Mouse (Mus musculus): ENCODE results near the gene Rrp12.
"Not testable (repeated sequence)": the region's sequence is repeated elsewhere in the genome, so short reads cannot be mapped to it uniquely, and the experiment has no call there.

The Rrp12 gene

GRCm38 (mm10) chr19:41906311-41907078, 10.5 kb upstream of the Rrp12 start:
- no peak for DNase-seq (ENCODE audit: extremely low spot score, low read depth, low spot score)

GRCm38 (mm10) chr19:41905246-41905645, 9.3 kb upstream of the Rrp12 start:
- DNase-seq (ENCODE audit: extremely low spot score, low read depth, low spot score): no peak

- DNase-seq (ENCODE audit: extremely low spot score, low read depth, low spot score): no peak
These were observed 7.0 kb upstream of the Rrp12 start for GRCm38 (mm10) chr19:41902848-41903593.

- no peak for DNase-seq (ENCODE audit: extremely low spot score, low read depth, low spot score)
These were observed 5.7 kb upstream of the Rrp12 start for GRCm38 (mm10) chr19:41901696-41902095.

GRCm38 (mm10) chr19:41900495-41901090, 4.6 kb upstream of the Rrp12 start:
- DNase-seq (ENCODE audit: extremely low spot score, low read depth, low spot score): no peak

- peak; percentile 39 for DNase-seq (ENCODE audit: extremely low spot score, low read depth, low spot score)
These were observed 2.9 kb upstream of the Rrp12 start for GRCm38 (mm10) chr19:41898860-41899259.

- DNase-seq (ENCODE audit: extremely low spot score, low read depth, low spot score): no peak
These were observed 342 bp upstream of the Rrp12 start for GRCm38 (mm10) chr19:41896319-41896711.

GRCm38 (mm10) chr19:41894959-41895358, 1.0 kb downstream of the Rrp12 start:
- no peak for DNase-seq (ENCODE audit: extremely low spot score, low read depth, low spot score)

GRCm38 (mm10) chr19:41888191-41888590, 7.8 kb downstream of the Rrp12 start:
- no peak for DNase-seq (ENCODE audit: extremely low spot score, low read depth, low spot score)

- no peak for DNase-seq (ENCODE audit: extremely low spot score, low read depth, low spot score)
These were observed 12.1 kb downstream of the Rrp12 start for GRCm38 (mm10) chr19:41883882-41884281.

GRCm38 (mm10) chr19:41881842-41882241, 14.1 kb downstream of the Rrp12 start:
- no peak for DNase-seq (ENCODE audit: extremely low spot score, low read depth, low spot score)

- no peak for DNase-seq (ENCODE audit: extremely low spot score, low read depth, low spot score)
These were observed 21.6 kb downstream of the Rrp12 start for GRCm38 (mm10) chr19:41874356-41874755.

GRCm38 (mm10) chr19:41872285-41872684, 23.7 kb downstream of the Rrp12 start:
- no peak for DNase-seq (ENCODE audit: extremely low spot score, low read depth, low spot score)

GRCm38 (mm10) chr19:41869946-41870345, 26.0 kb downstream of the Rrp12 start:
- not testable (repeated sequence) for DNase-seq (ENCODE audit: extremely low spot score, low read depth, low spot score)

GRCm38 (mm10) chr19:41869296-41869695, 26.7 kb downstream of the Rrp12 start:
- no peak for DNase-seq (ENCODE audit: extremely low spot score, low read depth, low spot score)

GRCm38 (mm10) chr19:41866707-41867106, 29.3 kb downstream of the Rrp12 start:
- no peak for DNase-seq (ENCODE audit: extremely low spot score, low read depth, low spot score)

GRCm38 (mm10) chr19:41857816-41858310, 38.1 kb downstream of the Rrp12 start:
- no peak for DNase-seq (ENCODE audit: extremely low spot score, low read depth, low spot score)

- DNase-seq (ENCODE audit: extremely low spot score, low read depth, low spot score): no peak
These were observed 38.7 kb downstream of the Rrp12 start for GRCm38 (mm10) chr19:41857086-41857762.

- DNase-seq (ENCODE audit: extremely low spot score, low read depth, low spot score): no peak
These were observed 43.5 kb downstream of the Rrp12 start for GRCm38 (mm10) chr19:41852423-41852822.

- no peak for DNase-seq (ENCODE audit: extremely low spot score, low read depth, low spot score)
These were observed 45.0 kb downstream of the Rrp12 start for GRCm38 (mm10) chr19:41850719-41851543.

All from hindlimb bud, embryonic 11.5 days (tissue).